Mouse (Mus musculus) embryonic facial prominence, embryonic 10.5 days (tissue): ENCODE measurements around the gene Syne1. TPM values are rescaled to one million over a fixed set of nuclear protein-coding genes. Genes with fewer than 3 reads are reported as not detected.

Source experiments
- DNase-seq: peaks from one replicate; pipeline ENCODE4 v3.0.0-alpha.2; 2017; ENCODE audit warnings: low spot score
- H3K27ac ChIP-seq: fragments of 300-500 bp; sonication (generic); replicated peaks from 2 replicates; pipeline ENCODE4 v1.5.1; 2016; ENCODE audit warnings: mild to moderate bottlenecking
- H3K27me3 ChIP-seq: fragments of 300-500 bp; sonication (generic); replicated peaks from 2 replicates; pipeline ENCODE4 v1.6.1; 2016; ENCODE audit warnings: low read depth, mild to moderate bottlenecking; ENCODE audit not compliant: poor library complexity, severe bottlenecking
- H3K36me3 ChIP-seq: fragments of 300-500 bp; sonication (generic); replicated peaks from 2 replicates; pipeline ENCODE4 v1.6.1; 2016; ENCODE audit warnings: mild to moderate bottlenecking, moderate library complexity
- H3K4me1 ChIP-seq: fragments of 300-500 bp; sonication (generic); 2 replicates; pipeline ENCODE4 v1.6.1; 2016
- H3K4me3 ChIP-seq: fragments of 300-500 bp; sonication (generic); 2 replicates; pipeline ENCODE4 v1.5.1; 2016; ENCODE audit warnings: mild to moderate bottlenecking, moderate library complexity
- H3K9me3 ChIP-seq: fragments of 300-500 bp; sonication (generic); 2 replicates; pipeline ENCODE4 v1.6.1; 2016; ENCODE audit warnings: mild to moderate bottlenecking
- WGBS: fragments of 180-500 bp; shearing (Covaris S2); methylation state at CpG from one replicate; pipeline ENCODE4 v1.1.7; 2016; 5-methylcytosine and 5-hydroxymethylcytosine counted together
- polyA plus RNA-seq: library from polyadenylated mRNA; unstranded; fragments of >200 nt; fragmentation: Nextera tagmentation; extraction: Ambion mirVana; gene quantifications from 2 replicates; pipeline ENCODE4 v1.2.1, GENCODE M21; 2016

Syne1 gene
- polyA plus RNA-seq, 1 experiment from 2014 or later, result 2.5 TPM

- no peak for DNase-seq
- Histone ChIP-seq H3K27me3 (no peaks in the 10 kb centered on the region), H3K4me3 (no peak overlapping the region), H3K4me1 (no peaks in the 10 kb centered on the region), H3K27ac (no peak overlapping the region), H3K9me3 (no peaks in the 10 kb centered on the region), H3K36me3 (no peaks in the 10 kb centered on the region)
- 84% methylated on average over 8 of the region's 8 CpGs for WGBS
These were observed 542.4 kb downstream of the Syne1 start for GRCm38 (mm10) chr10:5008795-5009366.

- Histone ChIP-seq H3K4me1 (no peaks in the 10 kb centered on the region), H3K36me3 (no peaks in the 10 kb centered on the region), H3K27ac (no peak overlapping the region), H3K4me3 (no peak overlapping the region), H3K27me3 (no peaks in the 10 kb centered on the region), H3K9me3 (no peaks in the 10 kb centered on the region)
- DNase-seq, result no peak
- 78% methylated on average over 3 of the region's 3 CpGs for WGBS
These were observed 554.7 kb downstream of the Syne1 start for GRCm38 (mm10) chr10:4996592-4996991.

- no peak overlapping the region for H3K4me3 ChIP-seq
- no peaks in the 10 kb centered on the region for H3K4me1 ChIP-seq
- WGBS, result 87% methylated on average over 3 of the region's 3 CpGs
These were observed 557.5 kb downstream of the Syne1 start for GRCm38 (mm10) chr10:4993802-4994201.

GRCm38 (mm10) chr10:4983919-4984318 is 567.4 kb downstream of the Syne1 start:
- Histone ChIP-seq H3K27me3 (no peaks in the 10 kb centered on the region), H3K9me3 (no peaks in the 10 kb centered on the region), H3K4me3 (no peak overlapping the region), H3K27ac (no peak overlapping the region), H3K4me1 (no peaks in the 10 kb centered on the region), H3K36me3 (no peaks in the 10 kb centered on the region)
- no peak for DNase-seq
- 69% methylated on average over 2 of the region's 2 CpGs for WGBS

More at GRCm38 (mm10) chr10:4993802-4994201, 557.5 kb downstream of the Syne1 start:
- Histone ChIP-seq H3K9me3 (no peaks in the 10 kb centered on the region), H3K27ac (no peak overlapping the region), H3K36me3 (no peaks in the 10 kb centered on the region), H3K27me3 (no peaks in the 10 kb centered on the region)
- no peak for DNase-seq

- WGBS, result 94% methylated on average over 3 of the region's 3 CpGs
- DNase-seq, result no peak
- Histone ChIP-seq H3K36me3 (no peaks in the 10 kb centered on the region), H3K4me3 (no peak overlapping the region), H3K4me1 (peaks cover 6% of the 10 kb centered on the region; the same call in 1 of the 2 replicates), H3K9me3 (no peaks in the 10 kb centered on the region), H3K27me3 (no peaks in the 10 kb centered on the region), H3K27ac (no peak overlapping the region)
These were observed 573.9 kb downstream of the Syne1 start for GRCm38 (mm10) chr10:4977374-4977773.

GRCm38 (mm10) chr10:4976557-4976956 is 574.7 kb downstream of the Syne1 start:
- H3K27me3 ChIP-seq, result no peaks in the 10 kb centered on the region
- no peaks in the 10 kb centered on the region for H3K36me3 ChIP-seq
- no peak for DNase-seq
- 88% methylated on average over 2 of the region's 2 CpGs for WGBS
- H3K4me3 ChIP-seq, result no peak overlapping the region
- H3K9me3 ChIP-seq, result no peaks in the 10 kb centered on the region
- H3K27ac ChIP-seq, result no peak overlapping the region
- H3K4me1 ChIP-seq, result peaks cover 6% of the 10 kb centered on the region; the same call in 1 of the 2 replicates

- DNase-seq, result no peak
- 90% methylated on average over 4 of the region's 4 CpGs for WGBS
- H3K36me3 ChIP-seq, result no peaks in the 10 kb centered on the region
- no peaks in the 10 kb centered on the region for H3K9me3 ChIP-seq
- no peaks in the 10 kb centered on the region for H3K27me3 ChIP-seq
- H3K4me3 ChIP-seq, result no peak overlapping the region
- peaks cover 6% of the 10 kb centered on the region; the same call in 1 of the 2 replicates for H3K4me1 ChIP-seq
- no peak overlapping the region for H3K27ac ChIP-seq
These were observed 577.0 kb downstream of the Syne1 start for GRCm38 (mm10) chr10:4974246-4974645.

- Histone ChIP-seq H3K4me1 (peaks cover 6% of the 10 kb centered on the region; the same call in 1 of the 2 replicates), H3K36me3 (no peaks in the 10 kb centered on the region), H3K4me3 (no peak overlapping the region), H3K27ac (no peak overlapping the region), H3K27me3 (no peaks in the 10 kb centered on the region), H3K9me3 (no peaks in the 10 kb centered on the region)
- DNase-seq, result no peak
- 81% methylated on average over 2 of the region's 2 CpGs for WGBS
These were observed 579.3 kb downstream of the Syne1 start for GRCm38 (mm10) chr10:4972026-4972425.

- no peak overlapping the region for H3K4me3 ChIP-seq
- H3K36me3 ChIP-seq, result no peaks in the 10 kb centered on the region
- no peak for DNase-seq
- H3K9me3 ChIP-seq, result no peaks in the 10 kb centered on the region
- no peaks in the 10 kb centered on the region for H3K27me3 ChIP-seq
- peaks cover 6% of the 10 kb centered on the region; the same call in 1 of the 2 replicates for H3K4me1 ChIP-seq
- H3K27ac ChIP-seq, result no peak overlapping the region
These were observed 579.7 kb downstream of the Syne1 start for GRCm38 (mm10) chr10:4971586-4971985.

GRCm38 (mm10) chr10:4971156-4971555 is 580.1 kb downstream of the Syne1 start:
- Histone ChIP-seq H3K4me1 (peaks cover 6% of the 10 kb centered on the region; the same call in 1 of the 2 replicates), H3K9me3 (no peaks in the 10 kb centered on the region), H3K27me3 (no peaks in the 10 kb centered on the region), H3K4me3 (no peak overlapping the region), H3K27ac (no peak overlapping the region), H3K36me3 (no peaks in the 10 kb centered on the region)
- DNase-seq, result no peak
- 86% methylated on average over 7 of the region's 7 CpGs for WGBS

Other genes starting within 250 kb of the Syne1 start
- 1.5 and 2.0 TPM in 2 replicates for gene Myct1, start 42.3 kb upstream of the Syne1 start, polyA plus RNA-seq
- not detected in 2 replicates for gene Vip, start 87.7 kb upstream of the Syne1 start, polyA plus RNA-seq